Mouse (Mus musculus): ENCODE data around the gene Sertm1.

- no peak for TF ChIP-seq CTCF (IDR thresholded peaks at IDR 0.05; ENCODE audit: extremely low read depth, insufficient read length, insufficient replicate concordance, low read depth, low read length)
- no peak for TF ChIP-seq POLR2A (IDR thresholded peaks at IDR 0.05; ENCODE audit: low read depth, low read length)
Observed at GRCm38 (mm10) chr3:54934535-54934934, 18.8 kb upstream of the Sertm1 start.
